Mouse (Mus musculus) T-helper 1 cell (primary cell): ENCODE results near the gene Ppp1r36.
"Not testable (repeated sequence)": the region's sequence is repeated elsewhere in the genome, so short reads cannot be mapped to it uniquely, and the experiment has no call there.

Experiments
- in situ Hi-C: fragments of 300-600 bp; cut with MboI, MseI; formaldehyde crosslinking; loops from one replicate; pipeline ENCODE4 v1.15.1; 2025; ENCODE audit warnings: high pct_unique_total_duplicates

The Ppp1r36 gene

DNA sequence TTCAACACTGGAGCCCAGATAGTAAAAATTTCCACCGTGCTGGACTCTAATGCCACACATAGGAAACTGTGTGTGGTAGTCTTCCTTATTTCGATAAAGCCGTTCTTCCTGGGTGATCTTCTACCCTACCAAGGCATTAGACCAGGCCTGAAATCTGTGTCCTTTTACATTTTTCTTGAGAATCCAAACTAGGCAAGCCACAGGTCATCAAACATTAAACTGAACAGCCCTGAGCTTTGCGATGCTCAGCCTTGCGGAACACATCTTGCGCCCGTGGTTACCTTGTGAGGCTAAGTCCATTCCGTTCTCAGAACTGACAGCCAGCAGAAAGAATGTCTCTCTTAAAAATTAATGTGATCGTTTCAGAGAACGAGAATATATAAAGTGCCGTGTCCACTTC, 28.9 kb downstream of the Ppp1r36 start:
- in situ Hi-C loops = no loop called here

GRCm38 (mm10) chr12:76448127-76448526, 30.8 kb downstream of the Ppp1r36 start:
- in situ Hi-C loops = no loop called here

DNA sequence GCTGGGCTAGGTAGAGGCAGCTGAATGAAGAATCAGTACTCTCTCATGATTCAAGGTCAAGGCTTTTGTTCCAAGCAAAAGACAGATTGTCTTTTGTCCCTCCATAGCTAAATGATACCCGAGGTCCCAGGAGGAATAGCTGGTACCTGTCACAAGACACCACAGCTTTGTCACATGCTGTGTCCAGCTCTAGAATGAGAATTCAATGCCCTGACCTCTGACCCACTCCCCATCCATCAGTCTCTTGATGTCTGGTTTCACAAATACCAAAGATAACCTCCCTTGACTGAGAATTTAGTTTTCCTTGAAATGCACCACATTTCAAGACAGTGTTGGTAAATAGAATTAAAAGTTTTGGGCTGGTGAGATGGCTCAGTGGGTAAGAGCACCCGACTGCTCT, 34.9 kb downstream of the Ppp1r36 start:
- in situ Hi-C loops = no loop called here

GRCm38 (mm10) chr12:76458445-76458844, 41.1 kb downstream of the Ppp1r36 start:
- in situ Hi-C loops = not testable (repeated sequence)

GRCm38 (mm10) chr12:76459032-76459431, 41.7 kb downstream of the Ppp1r36 start:
- in situ Hi-C loops = no loop called here

- in situ Hi-C loops = loop anchor here (10.0 kb wide), 1 partner anchor 759 kb away; no protein-coding TSS in a partner anchor
Observed at GRCm38 (mm10) chr12:76463391-76463790, 46.1 kb downstream of the Ppp1r36 start.

- in situ Hi-C loops = loop anchor here (5.0 to 10.0 kb wide), 2 partner anchors 32 to 760 kb away; no protein-coding TSS in a partner anchor
Observed at GRCm38 (mm10) chr12:76464651-76465252, 47.4 kb downstream of the Ppp1r36 start.

DNA sequence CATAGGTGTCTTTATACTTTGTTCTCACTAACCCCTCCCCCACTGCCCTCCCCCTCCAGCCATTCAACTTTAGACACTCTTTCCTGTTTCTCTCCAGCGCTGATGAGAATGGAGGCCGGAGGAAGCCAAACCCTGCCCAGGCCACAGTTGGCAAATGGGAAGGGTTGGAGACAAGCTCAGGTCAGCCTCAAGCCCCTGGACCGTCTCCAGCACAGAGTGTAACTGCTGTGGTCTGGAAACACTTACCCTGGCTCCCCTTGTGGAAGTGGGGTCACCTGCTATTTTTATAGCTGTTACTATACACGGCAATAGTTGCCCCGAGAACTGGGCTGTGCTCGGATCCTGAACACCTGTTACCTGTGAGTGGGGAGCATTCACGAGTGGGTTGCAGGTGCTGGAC, 49.3 kb downstream of the Ppp1r36 start:
- in situ Hi-C loops = loop anchor here (5.0 to 10.0 kb wide), 2 partner anchors 34 to 762 kb away; no protein-coding TSS in a partner anchor

DNA sequence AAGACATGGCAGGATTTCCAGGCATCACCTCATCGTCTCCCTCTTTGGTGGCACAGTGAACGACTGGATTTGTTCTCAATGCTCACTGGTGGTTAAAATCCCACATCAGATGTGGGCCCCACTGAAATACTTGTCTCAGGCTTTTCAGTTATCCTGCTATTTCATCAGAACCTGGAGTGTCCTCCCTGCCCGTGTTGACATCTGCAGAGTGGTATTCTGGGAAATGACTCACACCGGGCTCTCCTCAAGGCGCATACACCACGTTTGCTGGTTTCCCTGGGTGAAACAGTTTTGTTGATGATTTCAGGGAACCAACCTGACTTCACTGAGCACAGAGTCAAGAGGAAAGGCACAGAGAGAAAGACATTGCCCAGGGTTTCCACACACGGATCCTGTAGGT, 49.9 kb downstream of the Ppp1r36 start:
- in situ Hi-C loops = loop anchor here (5.0 to 10.0 kb wide), 2 partner anchors 35 to 762 kb away; no protein-coding TSS in a partner anchor

DNA sequence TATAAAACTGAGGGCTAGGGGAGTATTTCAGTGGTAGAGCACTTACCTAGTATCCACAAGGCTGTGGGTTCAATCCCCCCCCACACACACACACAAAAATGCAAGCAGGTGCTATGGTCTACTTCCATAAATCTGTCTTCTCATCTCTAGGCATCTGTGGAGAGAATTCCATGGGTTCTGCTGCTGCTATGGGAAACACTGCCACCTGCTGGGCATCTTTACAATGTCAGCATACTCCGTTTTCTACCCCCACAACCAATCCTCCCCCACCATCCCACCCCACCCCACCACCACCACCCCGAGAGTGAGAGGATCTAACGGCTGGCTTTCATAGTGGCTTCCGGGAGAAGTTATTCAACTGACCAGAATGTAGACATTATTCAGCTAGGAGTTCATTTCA, 54.7 kb downstream of the Ppp1r36 start:
- in situ Hi-C loops = no loop called here

GRCm38 (mm10) chr12:76473562-76474245, 56.4 kb downstream of the Ppp1r36 start:
- in situ Hi-C loops = no loop called here

DNA sequence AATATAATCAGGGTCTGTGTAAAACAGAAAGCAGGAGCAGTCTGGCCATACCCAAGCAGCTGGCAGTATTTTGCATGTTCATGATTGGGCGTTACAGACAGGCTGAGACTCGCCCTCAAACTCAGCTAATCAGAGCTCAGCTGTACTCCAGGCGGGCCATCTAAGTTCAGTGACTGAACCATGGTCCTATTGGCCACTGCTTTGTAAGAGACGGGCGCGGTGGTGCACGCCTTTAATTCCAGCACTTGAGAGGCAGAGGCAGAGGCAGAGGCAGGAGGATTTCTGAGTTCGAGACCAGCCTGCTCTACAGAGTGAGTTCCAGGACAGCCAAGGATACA, 56.9 kb downstream of the Ppp1r36 start:
- in situ Hi-C loops = no loop called here

DNA sequence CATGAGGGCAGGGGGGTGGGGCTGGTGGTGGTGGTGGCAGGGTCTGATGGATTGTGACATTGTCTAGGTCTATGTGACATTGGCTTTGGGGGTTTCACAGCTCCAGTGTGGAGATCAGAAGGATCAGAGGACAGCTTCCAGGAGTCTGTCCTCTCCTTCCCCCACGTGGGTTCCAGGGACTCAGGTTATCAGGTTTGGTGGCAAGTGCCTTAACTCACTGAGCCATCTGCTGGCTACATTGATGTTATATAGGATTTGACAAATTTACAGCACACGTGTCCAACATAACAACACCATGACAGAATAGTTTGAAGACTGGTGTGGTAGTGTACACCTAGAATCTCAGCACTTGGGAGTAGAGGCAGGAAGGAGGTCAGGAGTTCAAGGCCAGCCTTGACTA, 57.5 kb downstream of the Ppp1r36 start:
- in situ Hi-C loops = no loop called here

GRCm38 (mm10) chr12:76476146-76476545, 58.8 kb downstream of the Ppp1r36 start:
- in situ Hi-C loops = no loop called here

- in situ Hi-C loops = no loop called here
Observed at GRCm38 (mm10) chr12:76478309-76479023, 61.1 kb downstream of the Ppp1r36 start.

- in situ Hi-C loops = no loop called here
Observed at GRCm38 (mm10) chr12:76479174-76479573, 61.8 kb downstream of the Ppp1r36 start.

DNA sequence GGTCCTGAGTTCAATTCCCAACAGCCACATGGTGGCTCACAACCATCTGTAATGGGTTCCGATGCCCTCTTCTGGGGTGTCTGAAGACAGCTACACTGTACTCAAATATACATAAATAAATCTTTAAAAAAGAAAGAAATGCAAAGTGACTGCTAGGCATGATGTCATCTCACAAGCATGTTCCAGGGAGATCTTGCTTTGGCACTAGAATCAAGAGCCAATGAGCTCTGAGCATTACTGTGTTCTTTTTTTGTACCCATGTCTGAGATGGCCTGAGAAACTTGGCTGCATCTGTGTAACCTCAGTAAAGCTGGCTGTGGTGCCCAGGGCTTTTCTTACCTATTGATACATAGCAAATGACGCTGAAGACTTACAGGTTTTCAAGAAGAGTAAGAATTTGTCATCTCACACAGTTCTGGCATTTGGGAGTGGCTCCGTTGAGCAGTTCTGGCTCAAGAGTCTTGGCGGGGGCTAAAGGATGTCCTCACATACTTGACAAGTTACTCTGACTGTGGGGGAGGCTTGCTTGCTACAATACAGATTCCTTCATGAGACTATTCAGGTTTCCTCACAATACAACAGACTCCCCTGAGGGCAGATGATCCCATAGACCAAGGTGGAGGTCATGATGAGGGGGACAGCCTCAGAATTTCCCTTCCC, 62.6 kb downstream of the Ppp1r36 start:
- in situ Hi-C loops = no loop called here

GRCm38 (mm10) chr12:76482446-76482845, 65.1 kb downstream of the Ppp1r36 start:
- in situ Hi-C loops = no loop called here

- in situ Hi-C loops = no loop called here
Observed at GRCm38 (mm10) chr12:76482948-76483347, 65.6 kb downstream of the Ppp1r36 start.

DNA sequence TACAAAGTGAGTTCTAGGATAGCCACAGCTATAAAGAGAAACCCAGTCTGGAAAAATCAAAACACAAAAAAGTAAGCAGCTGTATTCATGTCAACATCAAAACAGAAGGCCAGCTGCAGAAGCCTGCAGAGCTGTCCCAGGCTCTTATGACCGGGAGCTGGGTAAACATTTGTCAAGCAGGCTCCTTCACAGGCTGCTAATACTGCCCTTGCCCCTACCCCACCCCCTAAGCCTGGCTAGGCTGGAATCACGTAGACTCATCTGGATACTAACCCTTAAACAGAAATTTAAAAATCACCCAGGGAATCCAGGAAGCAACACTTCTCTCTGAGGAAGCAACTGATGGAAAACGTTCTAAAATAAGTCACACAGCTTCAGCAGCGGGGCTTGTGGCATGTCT, 67.5 kb downstream of the Ppp1r36 start:
- in situ Hi-C loops = no loop called here

DNA sequence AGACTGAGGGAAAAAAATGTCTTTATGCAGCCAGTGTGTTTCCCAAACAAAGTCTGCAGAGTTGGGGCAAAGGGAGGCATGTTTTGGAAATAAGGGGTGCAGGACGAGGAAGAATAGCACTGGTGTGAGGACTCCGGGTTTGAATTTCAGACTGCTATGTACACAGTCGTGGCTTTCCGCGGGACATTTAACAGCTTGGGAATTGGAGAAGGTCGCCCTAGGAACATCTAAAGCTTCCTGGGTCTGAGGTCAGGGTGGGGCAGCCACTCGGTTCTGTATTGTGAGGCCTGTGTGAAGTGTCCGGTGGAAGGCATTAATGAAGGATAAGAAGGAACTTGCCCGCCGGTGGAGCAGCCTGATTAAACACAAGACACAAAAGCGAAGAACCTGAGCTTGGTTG, 68.0 kb downstream of the Ppp1r36 start:
- in situ Hi-C loops = no loop called here

DNA sequence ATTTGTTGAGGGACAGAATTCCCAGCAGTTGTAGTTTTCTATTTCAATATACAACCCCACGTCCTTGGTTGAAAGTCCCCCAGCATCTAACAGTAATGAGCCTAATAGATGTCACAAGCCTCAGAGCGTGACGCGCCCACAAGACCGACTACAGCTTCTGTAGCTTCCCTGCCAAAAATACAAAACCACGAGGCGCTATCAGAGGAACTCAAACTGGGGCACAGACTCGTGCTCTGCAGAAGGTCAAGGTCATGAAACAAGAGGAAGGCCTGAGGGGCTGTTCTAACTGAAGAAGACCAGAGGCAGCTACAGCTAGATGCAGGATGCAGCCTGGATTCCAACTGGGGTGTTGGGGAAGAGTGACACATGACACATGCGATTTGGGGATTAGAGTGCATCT, 69.6 kb downstream of the Ppp1r36 start:
- in situ Hi-C loops = no loop called here
